Mouse (Mus musculus) midbrain, embryonic 15.5 days (tissue): ENCODE results near the gene Pcx. TPM values are rescaled to one million over a fixed set of nuclear protein-coding genes. Genes with fewer than 3 reads are reported as not detected.

ENCODE experiments used
- ATAC-seq: fragments of 200-750 bp; cut with Nextera tagmentation; replicated peaks from 2 replicates; pipeline ENCODE4 v1.8.0; 2017; ENCODE audit warnings: moderate TSS enrichment
- H3K27ac ChIP-seq: fragments of 300-500 bp; sonication (generic); 2 replicates; pipeline ENCODE4 v1.5.1; 2015; ENCODE audit warnings: mild to moderate bottlenecking, inconsistent platforms
- H3K27me3 ChIP-seq: fragments of 300-500 bp; sonication (generic); replicated peaks from 2 replicates; pipeline ENCODE4 v1.6.1; 2015; ENCODE audit warnings: inconsistent platforms
- H3K36me3 ChIP-seq: fragments of 300-500 bp; sonication (generic); replicated peaks from 2 replicates; pipeline ENCODE4 v1.6.1; 2015; ENCODE audit warnings: inconsistent platforms
- H3K4me1 ChIP-seq: fragments of 300-500 bp; sonication (generic); 2 replicates; pipeline ENCODE4 v1.6.1; 2015; ENCODE audit warnings: inconsistent platforms
- H3K4me2 ChIP-seq: fragments of 300-500 bp; sonication (generic); 2 replicates; pipeline ENCODE4 v1.6.1; 2015; ENCODE audit warnings: inconsistent platforms, mild to moderate bottlenecking, moderate library complexity
- H3K4me3 ChIP-seq: fragments of 300-500 bp; sonication (generic); 2 replicates; pipeline ENCODE4 v1.5.1; 2015; ENCODE audit warnings: mild to moderate bottlenecking, inconsistent platforms
- H3K9ac ChIP-seq: fragments of 300-500 bp; sonication (generic); 2 replicates; pipeline ENCODE4 v1.6.1; 2015; ENCODE audit warnings: mild to moderate bottlenecking, inconsistent platforms
- H3K9me3 ChIP-seq: fragments of 300-500 bp; sonication (generic); 2 replicates; pipeline ENCODE4 v1.6.1; 2016; ENCODE audit warnings: inconsistent platforms
- WGBS: fragments of 180-500 bp; shearing (Covaris S2); methylation state at CpG from one replicate; pipeline ENCODE4 v1.1.7; 2015; ENCODE audit warnings: mixed read lengths; 5-methylcytosine and 5-hydroxymethylcytosine counted together
- polyA plus RNA-seq: library from polyadenylated mRNA; unstranded; fragments of >200 nt; fragmentation: Nextera tagmentation; extraction: Ambion mirVana; gene quantifications from 2 replicates; pipeline ENCODE4 v1.2.1, GENCODE M21; 2015

Pcx gene
- 26.6 and 30.5 TPM in 2 replicates for polyA plus RNA-seq

- peak; percentile 100 for ATAC-seq
- H3K9ac ChIP-seq: peak within 1 kb of the TSS; percentile 42
- H3K9me3 ChIP-seq: no peaks in the 10 kb centered on the region
- under 1% methylated on average over 82 of the region's 82 CpGs for WGBS
- peak within 1 kb of the TSS; percentile 62 for H3K4me3 ChIP-seq
- H3K27ac ChIP-seq: 0 out of 2 replicates have a peak within 1 kb of the TSS, but pooled peaks have one; percentile 26
- no peaks in the 10 kb centered on the region for H3K36me3 ChIP-seq
- peak within 1 kb of the TSS; percentile 72 for H3K4me2 ChIP-seq
- H3K27me3 ChIP-seq: no peaks in the 10 kb centered on the region
- H3K4me1 ChIP-seq: peaks cover 11% of the 10 kb centered on the region
Measured at GRCm38 (mm10) chr19:4509986-4510963, at the start of gene Pcx. TSS of gene Pcx (plus strand) at chr19:4510472.

DNA sequence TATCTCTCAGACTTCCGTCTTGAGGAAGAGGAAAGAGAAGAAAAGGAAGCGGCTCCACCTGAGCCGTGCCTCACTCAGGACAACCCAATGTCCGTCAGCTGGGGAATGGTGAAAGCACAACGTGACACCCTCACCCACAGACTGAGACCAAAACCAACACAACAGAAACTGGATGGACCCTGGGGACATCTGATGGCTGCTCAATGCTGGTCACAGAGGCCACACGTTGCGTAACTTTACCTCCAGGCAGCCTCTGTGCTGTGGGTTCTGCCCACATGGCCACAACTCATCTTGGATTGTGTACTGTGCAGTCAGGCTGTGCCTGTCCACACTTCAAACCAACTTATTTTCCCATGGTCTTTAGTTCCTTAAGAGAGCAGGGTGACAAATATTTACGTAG, 48.3 kb upstream of the Pcx start:
- Histone ChIP-seq H3K27me3 (no peaks in the 10 kb centered on the region), H3K36me3 (no peaks in the 10 kb centered on the region), H3K9me3 (no peaks in the 10 kb centered on the region), H3K9ac (no peak overlapping the region), H3K4me2 (no peak overlapping the region), H3K27ac (no peak overlapping the region), H3K4me1 (no peaks in the 10 kb centered on the region), H3K4me3 (no peak overlapping the region)
- no peak for ATAC-seq
- WGBS: 83% methylated on average over 8 of the region's 8 CpGs

GRCm38 (mm10) chr19:4464666-4465065, 45.6 kb upstream of the Pcx start:
- ATAC-seq: no peak
- Histone ChIP-seq H3K9me3 (no peaks in the 10 kb centered on the region), H3K4me1 (no peaks in the 10 kb centered on the region), H3K4me3 (no peak overlapping the region), H3K36me3 (no peaks in the 10 kb centered on the region), H3K27ac (no peak overlapping the region), H3K9ac (no peak overlapping the region), H3K4me2 (no peak overlapping the region), H3K27me3 (no peaks in the 10 kb centered on the region)
- 91% methylated on average over 4 of the region's 4 CpGs for WGBS

DNA sequence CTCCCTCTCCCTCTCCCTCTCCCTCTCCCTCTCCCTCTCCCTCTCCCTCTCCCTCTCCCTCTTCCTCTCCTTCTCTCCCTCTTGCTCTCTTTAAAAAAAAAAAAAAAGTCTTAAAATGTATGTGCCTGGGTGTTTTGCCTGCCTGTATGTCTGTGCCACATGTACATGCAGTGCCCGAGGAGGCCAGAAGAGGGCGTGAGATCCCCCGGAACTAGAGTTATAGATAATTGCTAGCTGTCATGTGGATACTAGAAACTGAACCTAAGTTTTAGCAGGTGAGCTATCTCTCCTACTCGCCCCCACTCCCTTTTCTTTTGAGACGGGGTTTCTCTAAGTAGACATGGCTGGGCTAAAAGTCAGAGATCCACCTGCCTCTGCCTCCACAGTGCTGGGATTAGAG, 41.9 kb upstream of the Pcx start:
- no peak for ATAC-seq
- H3K27me3 ChIP-seq: no peaks in the 10 kb centered on the region
- no peaks in the 10 kb centered on the region for H3K9me3 ChIP-seq
- no peak overlapping the region for H3K4me2 ChIP-seq
- H3K9ac ChIP-seq: no peak overlapping the region
- H3K36me3 ChIP-seq: no peaks in the 10 kb centered on the region
- whole genome bisulfite sequencing: 41% methylated on average over 5 of the region's 5 CpGs
- no peak overlapping the region for H3K27ac ChIP-seq
- no peak overlapping the region for H3K4me3 ChIP-seq
- no peaks in the 10 kb centered on the region for H3K4me1 ChIP-seq

DNA sequence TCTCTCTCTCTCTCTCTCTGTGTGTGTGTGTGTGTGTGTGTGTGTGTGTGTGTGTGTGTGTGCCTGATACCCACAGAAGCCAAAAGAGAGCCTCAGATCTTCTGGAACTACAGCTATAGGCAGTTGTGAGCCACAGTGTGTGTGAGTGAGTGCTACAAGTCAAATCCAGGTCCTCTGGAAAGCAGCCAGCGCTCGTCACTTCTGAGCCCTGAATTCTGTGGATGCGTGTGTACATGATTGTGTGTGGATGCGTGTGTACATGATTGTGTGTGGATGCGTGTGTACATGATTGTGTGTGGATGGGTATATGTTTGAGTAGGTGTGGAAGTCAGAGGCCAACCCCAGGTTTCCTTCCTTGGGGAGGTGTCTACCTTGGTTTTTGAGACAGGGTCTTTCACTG, 36.7 kb upstream of the Pcx start:
- Histone ChIP-seq H3K9ac (no peak overlapping the region), H3K27ac (no peak overlapping the region), H3K4me3 (no peak overlapping the region), H3K27me3 (peaks cover 27% of the 10 kb centered on the region), H3K4me2 (no peak overlapping the region), H3K36me3 (no peaks in the 10 kb centered on the region), H3K4me1 (peaks cover 13% of the 10 kb centered on the region), H3K9me3 (no peaks in the 10 kb centered on the region)
- no peak for ATAC-seq
- WGBS: 92% methylated on average over 5 of the region's 5 CpGs

DNA sequence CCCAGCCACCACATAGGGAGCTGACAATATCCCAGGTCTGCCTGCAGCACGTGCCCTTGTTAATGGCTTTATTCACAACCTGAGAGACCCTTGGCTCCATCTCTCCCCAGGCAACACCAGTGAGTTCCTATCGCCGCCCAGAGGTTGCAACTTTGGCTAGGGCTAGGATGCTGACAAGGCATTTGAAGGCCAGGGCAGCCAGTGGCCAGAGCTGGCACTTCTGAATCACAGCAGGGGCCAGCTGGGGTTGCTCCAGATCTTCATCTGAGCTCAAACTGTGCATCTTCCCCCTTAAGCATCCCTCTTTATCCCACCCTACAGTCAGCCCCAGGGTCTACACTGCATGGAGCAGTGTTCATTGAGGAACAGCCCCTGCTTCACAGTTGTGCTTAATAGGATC, 35.5 kb upstream of the Pcx start:
- Histone ChIP-seq H3K27me3 (peaks cover 31% of the 10 kb centered on the region), H3K4me2 (no peak overlapping the region), H3K9ac (no peak overlapping the region), H3K9me3 (no peaks in the 10 kb centered on the region), H3K4me1 (peaks cover 13% of the 10 kb centered on the region), H3K36me3 (no peaks in the 10 kb centered on the region), H3K4me3 (no peak overlapping the region), H3K27ac (no peak overlapping the region)
- no peak for ATAC-seq
- WGBS: 54% methylated on average over 3 of the region's 3 CpGs

DNA sequence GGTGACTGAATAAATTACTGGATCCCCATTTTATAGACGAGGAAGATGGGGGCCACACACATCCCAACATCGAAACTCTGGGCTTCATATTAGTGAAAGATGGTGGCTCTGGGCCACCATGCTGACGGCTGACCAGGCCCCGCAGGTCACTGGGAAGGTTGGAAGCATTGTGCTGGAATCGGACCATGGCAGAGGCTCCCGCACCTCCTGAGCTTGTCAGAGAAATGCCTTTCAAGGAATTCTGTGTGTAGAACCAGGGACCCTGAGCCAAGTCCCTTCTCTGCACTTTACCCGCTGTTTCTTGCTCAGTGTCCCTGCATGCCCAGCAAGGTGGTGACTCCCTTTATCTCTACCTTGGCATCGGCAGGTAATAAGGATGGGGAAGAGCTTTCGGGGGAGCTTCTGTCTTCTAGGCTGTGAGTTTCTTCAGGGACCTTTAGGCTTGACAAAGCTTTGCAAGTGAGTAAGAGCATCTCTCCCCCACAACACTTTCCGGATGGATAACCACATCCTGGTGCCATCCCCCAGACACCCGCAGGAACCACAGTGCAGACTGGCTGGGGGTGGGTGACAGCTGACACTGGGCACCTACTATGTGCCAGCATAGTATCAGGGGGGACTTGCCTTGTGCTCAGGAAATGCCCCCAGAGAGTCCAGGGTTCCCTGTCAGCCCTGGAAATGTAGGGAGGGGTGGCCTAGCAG, 34.9 kb upstream of the Pcx start:
- ATAC-seq: no peak
- H3K4me3 ChIP-seq: no peak overlapping the region
- H3K36me3 ChIP-seq: no peaks in the 10 kb centered on the region
- H3K9me3 ChIP-seq: no peaks in the 10 kb centered on the region
- no peak overlapping the region for H3K4me2 ChIP-seq
- 78% methylated on average over 11 of the region's 11 CpGs for WGBS
- no peak overlapping the region for H3K9ac ChIP-seq
- peaks cover 13% of the 10 kb centered on the region for H3K4me1 ChIP-seq
- peaks cover 31% of the 10 kb centered on the region for H3K27me3 ChIP-seq
- no peak overlapping the region for H3K27ac ChIP-seq

DNA sequence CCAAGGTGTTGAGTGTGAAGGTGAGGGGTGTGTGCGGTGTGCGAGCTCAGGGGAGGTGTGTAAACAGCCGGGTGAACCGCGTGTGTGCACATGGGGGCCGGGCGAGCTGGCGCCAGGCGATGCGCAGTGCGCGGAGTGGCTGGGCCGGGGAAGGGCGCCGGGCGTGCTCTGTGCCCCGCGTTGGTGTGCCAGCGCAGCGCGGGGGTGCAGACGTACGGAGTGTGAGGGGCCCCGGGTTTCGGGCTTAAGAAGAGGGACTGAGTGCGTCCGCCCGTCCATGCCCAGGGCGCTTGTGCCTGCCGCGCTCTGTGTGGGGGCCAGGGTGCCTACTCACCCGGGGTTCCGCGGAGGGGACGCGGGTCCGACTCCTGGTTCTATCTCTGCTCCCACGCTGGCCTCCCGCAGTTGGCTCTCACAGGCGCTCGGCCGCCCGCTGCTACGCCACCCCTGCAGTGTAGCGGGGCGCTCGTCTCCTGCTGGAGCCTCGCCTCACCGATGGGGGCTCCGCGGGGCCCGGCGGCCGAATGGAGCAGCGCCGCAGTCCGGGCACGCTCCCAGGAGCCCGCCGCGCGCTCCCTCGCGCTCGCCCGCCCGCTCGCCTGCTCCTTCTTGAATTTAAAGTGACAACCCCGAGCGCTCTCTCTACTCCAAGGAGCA, 33.5 kb upstream of the Pcx start:
- WGBS: under 1% methylated on average over 70 of the region's 70 CpGs

DNA sequence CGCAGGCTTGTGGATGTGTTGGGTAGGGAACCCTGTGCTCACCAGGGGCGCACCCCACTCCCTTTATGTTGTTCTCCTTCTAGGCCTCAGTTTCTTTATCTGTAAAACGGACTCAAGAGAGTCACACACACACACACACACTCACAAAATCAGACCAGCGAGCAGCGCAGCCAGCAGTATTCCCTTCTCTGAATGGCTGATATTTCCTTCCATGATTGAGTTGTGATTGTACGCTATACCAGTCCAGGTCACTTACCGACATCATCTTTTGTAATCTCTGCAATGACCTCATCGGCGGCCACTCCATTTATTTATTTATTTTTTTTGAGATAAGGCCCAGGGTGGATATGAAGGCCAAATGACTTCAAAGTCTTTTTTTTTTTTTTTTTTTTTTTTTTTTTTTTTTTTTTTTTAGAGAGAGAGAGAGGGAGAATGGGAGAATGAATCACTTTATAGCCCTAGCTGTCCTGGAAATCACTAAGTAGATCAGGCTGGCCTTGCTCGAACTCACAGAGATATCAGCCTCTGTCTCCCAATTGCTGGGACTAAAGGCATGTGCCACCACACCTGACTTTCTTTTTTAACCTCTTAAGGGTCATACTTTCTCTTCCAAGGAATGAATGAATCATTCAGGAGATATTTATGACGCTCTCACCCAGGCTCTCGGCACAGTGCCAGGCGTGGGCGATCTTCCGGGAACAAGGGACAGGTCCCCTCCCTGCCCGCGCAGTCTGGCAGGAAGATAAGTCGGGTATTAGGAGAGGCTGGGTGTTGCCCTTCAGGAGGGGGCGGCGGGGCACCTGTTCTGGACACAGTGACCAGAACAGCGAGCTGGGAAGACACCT, 32.7 kb upstream of the Pcx start, which contains the start of gene Syt12:
Gene Syt12 (minus strand): TSS at position 103 of the 845 bp plus-strand sequence.
- Histone ChIP-seq H3K4me1 (peaks cover 13% of the 10 kb centered on the region), H3K4me3 (peak within 1 kb of the TSS; percentile 58), H3K9me3 (no peaks in the 10 kb centered on the region), H3K27me3 (peaks cover 31% of the 10 kb centered on the region), H3K4me2 (peak within 1 kb of the TSS; percentile 99), H3K27ac (0 out of 2 replicates have a peak within 1 kb of the TSS, but pooled peaks have one; percentile 17), H3K36me3 (no peaks in the 10 kb centered on the region), H3K9ac (peak within 1 kb of the TSS; percentile 53)
- WGBS: 37% methylated on average over 21 of the region's 21 CpGs
- ATAC-seq: peak; percentile 39

More for the DNA sequence above, 33.5 kb upstream of the Pcx start:
- Histone ChIP-seq H3K27ac (0 out of 2 replicates have a peak overlapping the region, but pooled peaks have one; percentile 17), H3K27me3 (peaks cover 31% of the 10 kb centered on the region), H3K4me2 (peak overlapping the region; percentile 99), H3K4me3 (peak overlapping the region; percentile 58), H3K9ac (peak overlapping the region; percentile 53), H3K9me3 (no peaks in the 10 kb centered on the region), H3K4me1 (peaks cover 13% of the 10 kb centered on the region), H3K36me3 (no peaks in the 10 kb centered on the region)
- ATAC-seq: peak; percentile 81

DNA sequence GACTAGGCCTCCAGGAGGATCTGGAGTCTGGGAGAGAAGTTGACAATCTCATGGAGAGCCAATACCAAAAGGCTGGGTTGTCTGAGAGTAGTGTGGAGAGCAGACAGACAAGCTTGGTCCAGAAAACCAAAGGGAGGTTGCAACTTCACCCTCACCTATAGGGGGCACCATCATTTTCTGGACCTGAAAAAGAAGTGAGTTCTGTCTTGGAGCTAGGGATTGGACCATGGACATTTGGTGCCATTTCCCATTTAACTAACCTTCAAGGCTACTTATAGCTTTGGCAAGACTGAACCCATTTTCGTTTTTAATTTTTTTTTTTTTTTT, 32.1 kb upstream of the Pcx start:
- Histone ChIP-seq H3K27me3 (peaks cover 31% of the 10 kb centered on the region), H3K36me3 (no peaks in the 10 kb centered on the region), H3K4me2 (no peak overlapping the region), H3K4me3 (no peak overlapping the region), H3K9ac (no peak overlapping the region), H3K27ac (no peak overlapping the region), H3K4me1 (peaks cover 13% of the 10 kb centered on the region), H3K9me3 (no peaks in the 10 kb centered on the region)
- no peak for ATAC-seq
- WGBS: 33% methylated on average over 1 of the region's 1 CpGs

GRCm38 (mm10) chr19:4480041-4480440, 30.2 kb upstream of the Pcx start:
- H3K4me2 ChIP-seq: no peak overlapping the region
- H3K4me1 ChIP-seq: peaks cover 13% of the 10 kb centered on the region
- H3K9ac ChIP-seq: no peak overlapping the region
- H3K27me3 ChIP-seq: peaks cover 30% of the 10 kb centered on the region
- H3K9me3 ChIP-seq: no peaks in the 10 kb centered on the region
- H3K4me3 ChIP-seq: no peak overlapping the region
- H3K27ac ChIP-seq: no peak overlapping the region
- no peak for ATAC-seq
- H3K36me3 ChIP-seq: no peaks in the 10 kb centered on the region
- WGBS: 89% methylated on average over 2 of the region's 2 CpGs
